Mouse (Mus musculus): Measurements from ENCODE around the gene D630036H23Rik.

DNA sequence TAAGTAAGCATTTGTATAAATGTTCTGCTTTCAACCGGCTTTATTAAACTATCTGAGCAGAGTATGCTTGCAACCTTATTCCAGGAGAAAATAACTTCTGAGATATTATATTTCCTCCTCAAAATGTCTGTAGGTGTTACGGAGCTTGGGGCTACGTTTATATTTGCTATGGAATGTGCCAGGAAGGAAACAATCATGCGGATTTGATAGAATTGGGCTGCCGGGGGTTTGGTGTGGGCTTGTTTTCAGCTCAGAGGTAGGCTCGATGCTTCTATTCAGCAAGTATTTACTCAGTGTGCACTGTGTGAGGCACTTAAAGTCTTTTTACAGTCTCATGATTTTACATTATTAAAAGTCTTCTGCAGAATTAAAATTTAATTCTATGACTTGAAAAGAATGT lies 3.4 kb upstream of the D630036H23Rik start:
- TF ChIP-seq POLR2A (IDR thresholded peaks at IDR 0.05; ENCODE audit: borderline replicate concordance, low read depth, low read length) (no peak), CTCF (IDR thresholded peaks at IDR 0.05; ENCODE audit: low read depth, low read length) (no peak)
